In the genomic region with DNA sequence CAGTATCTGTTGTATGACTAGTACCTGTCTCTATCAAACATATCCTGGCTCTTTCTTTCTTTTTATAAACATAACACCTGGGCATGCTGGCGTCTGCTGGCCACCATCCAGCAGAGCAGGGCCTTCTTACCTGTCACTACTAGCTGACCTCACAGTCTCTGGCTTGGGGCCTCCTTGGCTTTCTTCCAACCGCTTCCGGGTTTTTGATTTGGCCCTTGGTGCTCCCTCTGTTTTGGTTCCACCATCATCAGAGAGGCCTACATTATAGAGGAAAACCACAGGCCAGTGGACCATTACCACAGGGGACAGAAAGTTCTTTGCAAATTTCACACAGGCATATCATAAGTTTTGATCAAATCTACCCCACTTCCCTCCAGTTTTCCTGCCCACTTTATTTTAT, we compare ENCODE assay signal across 16 mouse cellular contexts. TPM values are rescaled to one million over a fixed set of nuclear protein-coding genes. Genes with fewer than 3 reads are reported as not detected.
A peak's percentile ranks its signal among the peaks of the same experiment; 100 is the strongest.
DNase-seq lines count a peak whose midpoint lies in the region; ATAC-seq lines count a peak whose summit lies in the region.
"Had no signal": no experiment of that assay in that cellular context is flagged by ENCODE, and none has a peak within 500 bp of the region (broad histone marks: within the 10 kb centered on the region; RNA-seq: fewer than 3 reads in every experiment).

No protein-coding gene starts in this region.

- intact Hi-C loops in left cerebral cortex, postnatal 4 days (cut with DNase I) = loop anchor here (10.0 kb wide), 1 partner anchor 145 kb away; the partner anchor contains the start of gene Garnl3

- peak; percentile 53 for DNase-seq in cerebellum, adult 8-10 months
- peak; percentile 54 for DNase-seq in testis, postnatal 14 days (ENCODE audit: low spot score)
- no peak for DNase-seq in testis, postnatal 10 days (ENCODE audit: low spot score)
- DNase-seq in cerebellum, adult 9-11 months = peak; percentile 72
- peak; percentile 58 to 65 for DNase-seq in cerebellum, postnatal 36 days
- no peak for DNase-seq in lung, postnatal 25 days (ENCODE audit: low spot score)
- DNase-seq in left cerebral cortex, postnatal 4 days = no peak
- DNase-seq: adrenal gland, adult 2 months; adrenal gland, postnatal 25 days; forebrain, postnatal 0 days; gastrocnemius, adult 2 months; gastrocnemius, postnatal 25 days; kidney, adult 18-20 months had no signal

- no peak for ATAC-seq in cerebellum, adult (ENCODE audit: insufficient number of reproducible peaks, low FRiP score, low TSS enrichment)
- ATAC-seq: forebrain, embryonic 13.5 days; forebrain, postnatal 0 days; intestine, embryonic 15.5 days had no signal

RNA-seq across cellular contexts. Expression of gene Slc2a8, which starts 7.5 kb away (rescaled TPM):
- total RNA-seq in left cerebral cortex, postnatal 4 days (2021) = 10 to 100 TPM; 17.1 to 20.3 TPM

RNA-seq across cellular contexts. Expression of gene Lrsam1, which starts 28.0 kb away (rescaled TPM):
- 10 to 100 TPM; 47.6 to 47.7 TPM for total RNA-seq in left cerebral cortex, postnatal 4 days (2021)

RNA-seq across cellular contexts. Expression of gene Rpl12, which starts 28.0 kb away (rescaled TPM):
- 100 to 1,000 TPM; 200 to 215 TPM for total RNA-seq in left cerebral cortex, postnatal 4 days (2021)

Comparison
In these comparisons a context has a peak if more than half of its experiments do, and no peak if none do; other contexts are left out.
1. DNase-seq: peak in cerebellum, adult 8-10 months (single experiment), testis, postnatal 14 days (single experiment), cerebellum, adult 9-11 months (single experiment) and cerebellum, postnatal 36 days (2 of 2); none in testis, postnatal 10 days (single experiment), lung, postnatal 25 days (single experiment) and left cerebral cortex, postnatal 4 days (single experiment).